Mouse (Mus musculus) brown adipose tissue, adult 24 weeks (tissue): ENCODE data around the gene Ece1. TPM values are rescaled to one million over a fixed set of nuclear protein-coding genes. Genes with fewer than 3 reads are reported as not detected.
"Not testable (repeated sequence)": the region's sequence is repeated elsewhere in the genome, so short reads cannot be mapped to it uniquely, and the experiment has no call there.

Experiments
- H3K27ac ChIP-seq: fragments of 200-500 bp; replicated peaks from 2 replicates; pipeline ENCODE4 v1.5.1; 2012; ENCODE audit warnings: low read depth, mild to moderate bottlenecking, low read length
- H3K4me1 ChIP-seq: fragments of 200-500 bp; 2 replicates; pipeline ENCODE4 v1.6.1; 2012; ENCODE audit warnings: low read length, mixed read lengths; ENCODE audit not compliant: control insufficient read depth, insufficient read depth, insufficient read length
- H3K4me3 ChIP-seq: fragments of 200-500 bp; 2 replicates; pipeline ENCODE4 v1.5.1; 2012; ENCODE audit warnings: low read depth, mild to moderate bottlenecking, low read length, moderate library complexity; ENCODE audit not compliant: insufficient read depth
- polyA plus RNA-seq: library from polyadenylated mRNA; stranded (reverse); fragments of >200 nt; gene quantifications from 2 replicates; pipeline ENCODE4 v1.2.4, GENCODE M21; 2012; ENCODE audit not compliant: missing spikeins, insufficient read depth, insufficient read length

The Ece1 gene
- polyA plus RNA-seq, 1 experiment: 28.8 TPM

GRCm38 (mm10) chr4:137837792-137838191 lies 24.2 kb upstream of the Ece1 start:
- no peak overlapping the region for H3K27ac ChIP-seq
- no peak overlapping the region for H3K4me3 ChIP-seq
- H3K4me1 ChIP-seq: no peaks in the 10 kb centered on the region

GRCm38 (mm10) chr4:137838791-137839190 lies 23.2 kb upstream of the Ece1 start:
- Histone ChIP-seq H3K4me1 (no peaks in the 10 kb centered on the region), H3K4me3 (no peak overlapping the region), H3K27ac (no peak overlapping the region)

GRCm38 (mm10) chr4:137839452-137839851 lies 22.6 kb upstream of the Ece1 start:
- no peak overlapping the region for H3K4me3 ChIP-seq
- no peak overlapping the region for H3K27ac ChIP-seq
- no peaks in the 10 kb centered on the region for H3K4me1 ChIP-seq

GRCm38 (mm10) chr4:137844656-137845055 lies 17.4 kb upstream of the Ece1 start:
- no peak overlapping the region for H3K27ac ChIP-seq
- no peak overlapping the region for H3K4me3 ChIP-seq
- H3K4me1 ChIP-seq: no peaks in the 10 kb centered on the region

- not testable (repeated sequence) for H3K4me3 ChIP-seq, H3K4me1 ChIP-seq, H3K27ac ChIP-seq
Measured at GRCm38 (mm10) chr4:137847651-137848050, 14.4 kb upstream of the Ece1 start.

- no peak overlapping the region for H3K4me3 ChIP-seq
- no peak overlapping the region for H3K27ac ChIP-seq
- H3K4me1 ChIP-seq: peaks cover 3% of the 10 kb centered on the region; the same call in 1 of the 2 replicates
Measured at GRCm38 (mm10) chr4:137850161-137850560, 11.9 kb upstream of the Ece1 start.

GRCm38 (mm10) chr4:137851484-137851883 lies 10.6 kb upstream of the Ece1 start:
- no peak overlapping the region for H3K4me3 ChIP-seq
- peaks cover 3% of the 10 kb centered on the region; the same call in 1 of the 2 replicates for H3K4me1 ChIP-seq
- no peak overlapping the region for H3K27ac ChIP-seq

- no peak overlapping the region for H3K27ac ChIP-seq
- no peak overlapping the region for H3K4me3 ChIP-seq
- peaks cover 3% of the 10 kb centered on the region; the same call in 1 of the 2 replicates for H3K4me1 ChIP-seq
Measured at GRCm38 (mm10) chr4:137853822-137854221, 8.2 kb upstream of the Ece1 start.

GRCm38 (mm10) chr4:137855741-137856341 lies 6.2 kb upstream of the Ece1 start:
- H3K4me1 ChIP-seq: peaks cover 3% of the 10 kb centered on the region; the same call in 1 of the 2 replicates
- H3K4me3 ChIP-seq: no peak overlapping the region
- no peak overlapping the region for H3K27ac ChIP-seq

GRCm38 (mm10) chr4:137857116-137857515 lies 4.9 kb upstream of the Ece1 start:
- Histone ChIP-seq H3K4me3 (no peak overlapping the region), H3K4me1 (peaks cover 3% of the 10 kb centered on the region; the same call in 1 of the 2 replicates), H3K27ac (no peak overlapping the region)

GRCm38 (mm10) chr4:137858371-137858770 lies 3.7 kb upstream of the Ece1 start:
- H3K4me3 ChIP-seq: no peak overlapping the region
- H3K4me1 ChIP-seq: peaks cover 5% of the 10 kb centered on the region
- H3K27ac ChIP-seq: no peak overlapping the region

- H3K27ac ChIP-seq: no peak overlapping the region
- H3K4me3 ChIP-seq: peak overlapping the region; percentile 92
- H3K4me1 ChIP-seq: peaks cover 7% of the 10 kb centered on the region; the same call in 1 of the 2 replicates
Measured at GRCm38 (mm10) chr4:137861461-137862011, 501 bp upstream of the Ece1 start.

GRCm38 (mm10) chr4:137862516-137863240 lies 641 bp downstream of the Ece1 start:
- Histone ChIP-seq H3K27ac (peak overlapping the region; percentile 35; the same call in 1 of the 2 replicates), H3K4me1 (peaks cover 7% of the 10 kb centered on the region), H3K4me3 (peak overlapping the region; percentile 92)

GRCm38 (mm10) chr4:137864031-137864430 lies 2.0 kb downstream of the Ece1 start:
- H3K4me1 ChIP-seq: peaks cover 7% of the 10 kb centered on the region
- no peak overlapping the region for H3K27ac ChIP-seq
- H3K4me3 ChIP-seq: no peak overlapping the region; the same call in 1 of the 2 replicates

GRCm38 (mm10) chr4:137864769-137865168 lies 2.7 kb downstream of the Ece1 start:
- peaks cover 7% of the 10 kb centered on the region for H3K4me1 ChIP-seq
- H3K27ac ChIP-seq: no peak overlapping the region
- peak overlapping the region; percentile 11 for H3K4me3 ChIP-seq
